In genomic region chr12:58653222-58653621, GRCm38 (mm10) we compare ENCODE assay signal across 14 mouse cellular contexts.
DNase-seq lines count a peak whose midpoint lies in the region; ATAC-seq and TF ChIP-seq lines count a peak whose summit lies in the region.
"Had no signal": no experiment of that assay in that cellular context is flagged by ENCODE, and none has a peak within 500 bp of the region (broad histone marks: within the 10 kb centered on the region; RNA-seq: fewer than 3 reads in every experiment).

No protein-coding gene starts in this region.

- no peak overlapping the region for H3K4me3 ChIP-seq in left cerebral cortex, adult 2 months
- H3K4me3 ChIP-seq in forebrain, embryonic 10.5 days = no peak overlapping the region
- no peak overlapping the region for H3K4me3 ChIP-seq in hindbrain, embryonic 16.5 days (ENCODE audit: low read length)
- H3K4me3 ChIP-seq: erythroblast, embryonic 14.5 days; gastrocnemius, adult 2 months had no signal

- H3K36me3 ChIP-seq in forebrain, embryonic 10.5 days (replicated peaks) = no peaks in the 10 kb centered on the region
- H3K36me3 ChIP-seq in hindbrain, embryonic 16.5 days (ENCODE audit: control insufficient read depth, insufficient read depth, low read length) = no peaks in the 10 kb centered on the region

- peak; percentile 2 for DNase-seq in cerebellum, adult 11-12 months
- no peak for DNase-seq in cerebellum, postnatal 36 days
- DNase-seq in left cerebral cortex, adult 2 months (ENCODE audit: extremely low spot score in 1 of 2, low spot score in 2 of 2) = no peak
- DNase-seq in left cerebral cortex, adult 9 months (ENCODE audit: low spot score in 2 of 2) = no peak
- peak; percentile 17 for DNase-seq in forebrain, embryonic 10.5 days (ENCODE audit: extremely low spot score, low spot score)
- no peak for DNase-seq in spleen, postnatal 36 days (ENCODE audit: low spot score in 2 of 2)
- no peak for DNase-seq in heart, postnatal 4 days
- DNase-seq: embryo, embryonic 11 days; gastrocnemius, adult 2 months; heart, postnatal 36 days; lung, adult 18-20 months; thymus, postnatal 36 days had no signal

- H3K9me3 ChIP-seq in forebrain, embryonic 10.5 days = no peaks in the 10 kb centered on the region
- no peaks in the 10 kb centered on the region for H3K9me3 ChIP-seq in hindbrain, embryonic 16.5 days (ENCODE audit: control insufficient read depth, low read length)

- intact Hi-C loops in left cerebral cortex, adult 2 months (cut with DNase I) = loop anchor here (5.0 to 10.0 kb wide), 2 partner anchors 149 to 208 kb away; no protein-coding TSS in a partner anchor

- peaks cover 13% of the 10 kb centered on the region for H3K4me1 ChIP-seq in forebrain, embryonic 10.5 days
- peaks cover 9% of the 10 kb centered on the region for H3K4me1 ChIP-seq in hindbrain, embryonic 16.5 days (ENCODE audit: control insufficient read depth, insufficient read depth, low read depth, low read length)

- peak; percentile 67 for ATAC-seq in hindbrain, embryonic 16.5 days

- TF ChIP-seq CTCF in left cerebral cortex, adult 2 months (IDR thresholded peaks at IDR 0.05) = no peak

- H3K4me2 ChIP-seq in hindbrain, embryonic 16.5 days (ENCODE audit: low read length) = no peak overlapping the region

- 69% methylated on average over 6 of the region's 6 CpGs for WGBS in forebrain, embryonic 10.5 days
- WGBS in hindbrain, embryonic 16.5 days = 53% methylated on average over 6 of the region's 6 CpGs

- H3K27me3 ChIP-seq in forebrain, embryonic 10.5 days (ENCODE audit: poor library complexity, severe bottlenecking) = no peaks in the 10 kb centered on the region
- H3K27me3 ChIP-seq in hindbrain, embryonic 16.5 days (replicated peaks; ENCODE audit: control insufficient read depth, insufficient read depth, low read length) = no peaks in the 10 kb centered on the region

- H3K27ac ChIP-seq in left cerebral cortex, adult 2 months = peak overlapping the region; percentile 82
- H3K27ac ChIP-seq in forebrain, embryonic 10.5 days = peak overlapping the region; percentile 25
- peak overlapping the region; percentile 56; the same call in 1 of the 2 replicates for H3K27ac ChIP-seq in hindbrain, embryonic 16.5 days (ENCODE audit: low read depth, low read length)
- H3K27ac ChIP-seq: gastrocnemius, adult 2 months had no signal

- no peak overlapping the region for H3K9ac ChIP-seq in hindbrain, embryonic 16.5 days (ENCODE audit: low read depth, low read length)

Comparison
In these comparisons a context has a peak if more than half of its experiments do, and no peak if none do; other contexts are left out.
1. DNase-seq: peak in cerebellum, adult 11-12 months (single experiment) and forebrain, embryonic 10.5 days (single experiment); none in cerebellum, postnatal 36 days (0 of 2), left cerebral cortex, adult 2 months (0 of 2), left cerebral cortex, adult 9 months (0 of 2), spleen, postnatal 36 days (0 of 2) and heart, postnatal 4 days (single experiment).
2. H3K27ac ChIP-seq: peak in every context shown above with its lines; median percentile 82 in left cerebral cortex, adult 2 months; 56 in hindbrain, embryonic 16.5 days; 25 in forebrain, embryonic 10.5 days.